Mouse (Mus musculus) kidney, postnatal 14 days (tissue): ENCODE measurements around the gene Uqcr11.

Experiments used
- DNase-seq: peaks from one replicate; pipeline ENCODE4 v3.0.0; 2022; ENCODE audit warnings: mixed read lengths

Gene Uqcr11

DNA sequence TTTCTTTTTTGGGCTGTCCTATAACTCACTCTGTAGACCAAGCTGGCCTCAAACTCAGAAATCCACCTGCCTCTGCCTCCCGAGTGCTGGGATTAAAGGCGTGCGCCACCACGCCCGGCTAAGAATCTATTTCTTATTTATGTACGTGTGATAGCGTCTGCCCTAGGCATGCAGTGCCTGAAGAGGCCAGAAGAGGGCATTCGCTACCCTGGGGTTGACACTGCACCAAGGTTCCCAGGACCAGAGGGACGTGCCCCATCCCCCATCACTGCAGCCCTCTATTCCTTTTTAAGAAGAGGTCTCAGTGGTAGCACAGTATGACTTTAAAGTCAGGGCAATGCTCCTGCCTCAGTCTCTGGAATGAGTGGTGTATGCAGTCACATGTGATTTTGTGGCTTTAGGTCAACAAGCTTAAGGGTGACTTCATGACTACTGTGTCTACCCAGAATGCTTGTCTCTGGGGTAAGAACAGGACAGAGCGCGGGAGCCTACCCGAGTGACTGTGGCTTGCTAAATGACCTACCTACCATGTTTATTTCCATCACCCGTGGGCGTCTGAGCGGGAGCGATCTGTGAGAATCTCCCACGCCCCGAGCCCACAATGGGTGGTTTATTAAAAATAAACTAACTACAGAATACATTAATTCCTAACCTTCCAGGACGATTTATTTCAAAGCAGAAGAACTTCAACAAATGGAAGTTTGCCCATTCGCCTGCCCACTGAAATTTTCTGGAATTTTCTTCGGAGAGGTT is 36.5 kb downstream of the Uqcr11 start:
- no peak for DNase-seq

DNA sequence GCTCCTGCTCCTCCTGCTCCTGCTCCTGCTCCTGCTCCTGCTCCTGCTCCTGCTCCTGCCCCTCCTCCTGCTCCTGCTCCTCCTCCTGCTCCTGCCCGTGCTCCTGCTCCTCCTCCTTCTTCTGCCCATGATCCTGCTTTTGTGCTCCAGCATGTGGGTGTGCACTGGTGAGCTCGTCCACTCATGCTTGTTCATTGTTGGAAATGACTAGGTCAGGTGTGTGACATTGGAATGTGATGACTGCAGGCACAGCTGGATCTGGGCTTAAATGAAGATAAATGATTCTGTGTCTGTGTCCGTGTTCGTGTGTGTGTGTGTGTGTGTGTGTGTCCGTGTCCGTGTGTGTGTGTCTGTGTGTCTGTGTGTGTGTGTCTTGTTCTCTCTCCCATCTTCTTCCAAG is 38.2 kb downstream of the Uqcr11 start:
- no peak for DNase-seq

DNA sequence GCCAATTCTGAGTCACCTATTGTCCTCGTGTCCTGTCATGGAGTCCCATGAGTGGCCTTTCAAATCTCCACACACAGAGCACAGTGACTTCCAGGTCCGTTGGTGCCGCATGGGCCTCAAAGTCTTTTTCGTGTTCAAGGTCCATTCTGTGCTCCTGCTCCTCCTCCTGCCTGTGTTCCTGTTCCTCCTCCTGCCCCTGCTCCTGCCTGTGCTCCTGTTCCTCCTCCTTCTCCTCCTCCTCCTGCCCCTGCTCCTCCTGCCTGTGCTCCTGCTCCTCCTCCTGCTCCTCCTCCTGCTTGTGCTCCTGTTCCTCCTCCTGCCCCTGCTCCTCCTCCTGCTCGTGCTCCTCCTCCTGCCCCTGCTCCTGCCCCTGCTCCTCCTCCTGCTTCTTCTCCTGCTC is 38.7 kb downstream of the Uqcr11 start:
- DNase-seq: no peak

DNA sequence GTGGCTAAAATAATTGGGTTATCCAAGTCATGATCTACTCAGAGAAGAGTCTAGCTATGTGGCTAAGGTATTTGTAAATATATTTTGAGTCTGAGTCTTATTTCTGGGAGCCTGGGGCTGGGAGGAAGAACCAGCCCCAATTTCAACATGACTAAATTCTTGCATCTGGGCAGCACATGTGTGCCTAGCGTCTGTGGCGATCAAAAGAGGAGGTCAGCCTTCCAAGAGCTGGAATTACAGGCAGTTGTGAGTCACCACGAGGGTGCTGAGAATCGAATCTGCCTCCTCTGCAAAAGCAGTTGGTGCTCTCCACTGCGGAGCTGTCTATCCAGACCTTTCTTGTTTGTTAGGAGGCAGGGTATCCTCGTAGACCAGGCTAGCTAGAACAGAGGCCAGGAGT is 40.9 kb downstream of the Uqcr11 start:
- no peak for DNase-seq

DNA sequence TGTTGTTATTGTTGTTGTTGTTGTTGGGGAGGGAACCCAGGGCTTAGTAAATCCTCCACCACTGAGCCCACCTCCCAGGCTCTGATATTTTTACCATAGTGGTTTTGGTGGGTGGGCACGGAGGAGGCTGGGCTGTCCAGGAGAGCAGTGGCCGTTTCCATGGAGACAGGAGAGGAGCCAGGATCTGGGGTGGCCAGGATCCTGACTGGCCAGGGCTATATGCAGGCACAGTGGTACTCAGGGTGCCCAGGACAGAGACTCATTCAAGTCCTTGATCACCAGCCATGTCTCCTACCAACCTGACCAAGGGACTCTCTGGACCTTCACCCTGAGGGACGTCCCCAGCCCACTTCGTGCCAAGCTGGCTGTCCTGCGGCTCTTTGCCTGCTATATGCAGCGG is 42.9 kb downstream of the Uqcr11 start:
- no peak for DNase-seq

DNA sequence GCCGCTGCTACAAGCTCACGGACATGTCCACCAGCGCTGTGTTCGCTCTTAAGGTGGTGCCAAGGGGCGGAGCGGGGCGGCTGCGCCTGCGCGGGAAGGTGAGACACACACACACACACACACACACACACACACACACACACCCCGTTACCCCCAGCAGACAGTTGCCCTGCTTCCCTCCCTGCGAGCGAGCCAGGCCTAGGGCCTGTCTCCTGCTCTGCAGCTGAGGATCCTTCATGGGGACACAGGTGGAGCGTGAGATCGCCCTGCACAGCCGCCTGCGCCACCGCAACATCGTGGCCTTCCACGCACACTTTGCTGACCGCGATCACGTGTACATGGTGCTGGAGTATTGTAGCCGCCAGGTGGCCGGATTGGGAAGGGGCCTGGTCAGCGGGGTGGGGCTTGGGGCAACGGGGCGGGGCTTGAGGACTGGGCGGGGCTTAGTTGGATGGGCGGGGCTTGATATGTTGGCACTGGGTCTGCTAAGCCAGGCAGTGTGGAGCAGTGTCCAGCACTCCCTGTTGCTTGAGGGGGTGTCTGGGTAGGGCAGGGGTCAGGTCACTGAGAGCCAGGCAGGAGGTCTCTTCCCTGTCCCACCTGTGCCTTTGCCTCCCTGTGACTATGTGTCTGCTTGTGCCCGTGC is 48.5 kb downstream of the Uqcr11 start:
- DNase-seq: peak; percentile 63

DNA sequence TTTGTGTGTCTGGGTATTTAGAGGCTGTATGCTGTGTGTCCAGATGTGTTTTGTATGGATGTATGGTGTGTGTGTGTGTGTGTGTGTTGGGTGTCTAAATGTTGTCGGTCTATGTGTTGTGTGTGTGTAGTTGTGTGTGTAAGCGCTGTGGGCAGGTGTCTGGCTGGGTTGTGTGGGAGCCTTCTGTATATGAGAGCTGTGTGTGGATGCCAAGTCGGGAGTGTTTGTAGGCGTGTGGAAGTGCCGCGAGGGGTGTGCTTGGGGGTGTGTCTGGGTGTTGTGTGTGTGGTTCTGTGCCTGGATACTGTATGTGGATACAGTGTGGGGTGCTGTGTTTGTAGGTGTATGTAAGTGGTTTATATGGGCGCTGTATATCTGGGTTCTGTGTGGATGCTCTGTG is 49.3 kb downstream of the Uqcr11 start:
- no peak for DNase-seq

DNA sequence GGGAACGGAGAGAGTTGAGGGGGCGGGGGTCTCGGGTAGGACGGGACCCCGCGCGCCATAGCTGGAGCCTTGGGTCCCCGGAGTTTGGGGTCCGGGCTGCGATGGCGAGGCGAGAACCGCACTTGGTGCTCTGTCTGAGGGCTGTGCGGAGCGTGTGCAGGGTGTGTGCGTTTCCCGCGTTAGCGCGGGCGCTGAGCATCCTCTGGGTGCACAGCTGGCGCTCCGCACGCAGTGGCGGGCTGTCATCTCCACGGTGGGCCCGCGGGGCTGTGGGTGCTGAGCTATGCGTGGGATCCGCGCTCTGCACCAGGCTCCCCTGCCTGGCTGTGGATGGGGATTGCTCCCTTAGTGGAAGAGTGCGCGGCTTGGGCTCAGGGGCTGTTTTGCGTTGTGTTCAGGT is 49.9 kb downstream of the Uqcr11 start:
- DNase-seq: no peak

DNA sequence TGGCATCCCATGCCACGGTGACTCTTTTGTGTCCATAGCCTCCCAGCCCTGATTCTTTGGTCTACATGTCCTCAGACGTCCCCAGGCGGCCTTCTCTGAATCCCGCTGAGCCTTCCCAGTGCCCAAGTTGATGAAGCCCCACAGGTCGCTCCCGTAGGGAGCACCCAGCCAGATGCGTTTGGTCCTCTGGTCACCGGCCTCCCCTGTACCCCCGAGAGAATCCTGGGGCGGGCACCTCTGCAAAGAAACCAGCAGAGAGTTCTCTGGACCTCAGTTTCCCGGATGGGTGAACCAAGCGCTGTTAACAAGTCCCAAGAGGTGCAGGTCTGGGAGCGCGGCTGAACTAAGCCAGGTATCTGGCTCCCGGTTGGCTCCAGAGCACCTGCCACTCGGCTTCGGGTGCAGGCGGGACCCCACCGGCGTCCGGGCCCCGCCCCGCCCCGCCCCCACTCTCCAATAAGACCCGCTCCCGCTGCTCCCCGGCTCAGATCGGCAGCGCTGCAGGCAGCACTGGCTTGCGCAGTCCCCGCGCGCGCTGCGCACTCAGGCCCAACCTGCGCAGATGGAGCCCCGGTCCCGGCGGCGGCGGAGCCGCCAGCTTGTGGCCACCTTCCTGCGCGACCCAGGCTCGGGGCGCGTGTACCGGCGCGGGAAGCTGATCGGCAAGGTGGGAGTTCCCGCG is 50.5 kb downstream of the Uqcr11 start, which contains the start of gene Plk5:
TSS of gene Plk5 (plus strand) at position 459 of the 682 bp plus-strand sequence.
- DNase-seq: no peak

DNA sequence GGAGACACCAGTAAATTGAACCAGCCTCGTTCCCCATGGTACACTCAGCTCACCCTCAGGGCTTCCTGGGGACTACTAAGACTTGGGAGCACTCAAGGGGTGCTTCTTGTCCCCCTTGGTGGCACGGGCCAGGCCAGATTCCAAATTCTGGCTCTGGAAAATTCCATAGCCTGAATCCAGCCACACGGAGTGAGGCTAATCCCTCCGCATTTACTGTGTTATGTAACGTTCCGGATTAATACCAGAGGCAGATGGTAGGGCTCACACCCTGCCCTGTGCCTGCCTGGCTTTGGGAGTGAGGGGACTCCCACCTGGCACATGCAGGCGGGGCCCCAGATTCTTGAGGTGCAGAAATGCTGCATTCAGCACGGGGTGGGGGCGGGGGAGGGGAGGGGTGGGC is 51.2 kb downstream of the Uqcr11 start:
- no peak for DNase-seq
